Mouse (Mus musculus) urinary bladder, postnatal 25 days (tissue): ENCODE results near the gene Grhl1.
"Not testable (repeated sequence)": the region's sequence is repeated elsewhere in the genome, so short reads cannot be mapped to it uniquely, and the experiment has no call there.

ENCODE experiments used
- DNase-seq: peaks from one replicate; pipeline ENCODE4 v3.0.0; 2022; ENCODE audit warnings: low spot score

The Grhl1 gene

DNA sequence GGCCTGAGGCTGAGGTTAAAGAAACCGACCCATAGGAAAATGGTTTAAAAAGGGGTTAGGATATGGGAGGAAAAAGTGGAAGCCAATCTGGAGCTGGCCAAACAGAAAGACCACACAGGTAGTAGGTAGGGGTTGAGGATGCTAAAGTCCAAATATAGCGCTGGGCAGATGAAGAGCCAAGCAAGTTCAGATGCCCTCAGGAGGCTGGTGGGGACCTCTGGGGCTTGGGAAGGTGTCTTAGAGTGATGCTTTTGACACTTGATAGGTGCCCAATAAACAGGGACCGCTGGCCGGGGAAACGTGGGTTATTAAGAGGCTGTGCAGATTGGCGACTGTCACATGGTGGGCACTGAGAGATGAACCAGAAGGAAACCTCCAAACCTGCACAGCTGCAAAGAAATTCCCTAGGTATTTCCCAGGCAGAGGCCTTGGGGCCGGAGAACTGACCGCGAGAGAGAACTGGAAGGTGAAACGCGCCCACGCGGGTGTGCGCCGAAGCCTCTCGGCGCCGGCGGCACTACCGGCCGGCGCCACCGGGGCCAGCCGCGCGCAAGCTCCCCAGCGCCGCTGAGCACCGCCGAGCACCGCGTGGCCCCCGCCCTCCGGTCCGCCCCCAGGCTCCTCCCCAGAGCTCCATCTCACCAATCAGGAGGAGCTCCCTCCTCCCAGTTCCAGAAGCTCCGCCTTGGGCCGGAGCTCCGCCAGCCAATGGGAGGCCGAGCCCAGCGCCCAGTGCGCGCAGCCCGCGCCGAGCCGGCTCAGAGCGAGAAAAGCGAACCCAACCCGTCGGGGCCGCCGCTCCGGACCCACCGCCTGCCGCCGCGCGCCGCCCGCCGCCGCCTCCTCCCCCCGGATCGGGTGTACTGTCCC is at the start of gene Grhl1:
Grhl1 (plus strand) TSS at position 761 of the 870 bp plus-strand sequence.
- DNase-seq = peak; percentile 87

DNA sequence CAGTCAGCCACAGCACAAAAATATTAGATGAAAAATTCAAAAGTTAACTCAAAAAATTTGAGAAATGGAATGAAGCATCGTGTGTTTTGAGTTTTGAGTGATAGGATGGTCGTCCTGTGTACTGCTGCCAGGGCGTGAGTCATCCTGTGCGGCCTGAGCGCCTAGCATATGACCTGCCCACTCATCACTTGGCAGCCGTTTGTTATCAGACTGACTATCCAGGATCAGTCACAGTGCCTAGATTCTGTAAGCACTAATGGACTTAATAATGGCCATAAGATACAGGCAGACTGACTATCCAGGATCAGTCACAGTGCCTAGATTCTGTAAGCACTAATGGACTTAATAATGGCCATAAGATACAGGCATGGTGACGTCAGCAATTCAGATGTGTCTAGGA is 47.0 kb upstream of the Grhl1 start:
- DNase-seq = not testable (repeated sequence)

DNA sequence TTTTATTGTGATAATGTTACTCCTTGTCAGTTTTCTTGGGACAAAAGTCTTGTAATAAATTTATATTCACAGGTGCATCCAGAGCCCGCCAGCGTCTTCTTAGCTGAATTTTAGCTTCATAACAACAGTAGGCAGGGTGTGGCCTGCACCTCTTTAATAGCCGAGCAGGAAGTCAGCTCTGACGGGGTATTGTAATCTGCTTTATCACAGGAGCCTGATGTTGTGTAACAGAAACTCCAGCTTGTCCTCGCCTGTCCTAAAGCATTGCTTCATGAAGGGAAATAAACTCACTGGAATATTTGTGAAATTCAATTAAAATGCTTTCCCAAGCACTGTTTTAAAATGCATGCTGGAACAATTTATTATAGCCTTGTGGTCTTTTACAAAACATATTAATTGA is 35.7 kb upstream of the Grhl1 start:
- DNase-seq = no peak

DNA sequence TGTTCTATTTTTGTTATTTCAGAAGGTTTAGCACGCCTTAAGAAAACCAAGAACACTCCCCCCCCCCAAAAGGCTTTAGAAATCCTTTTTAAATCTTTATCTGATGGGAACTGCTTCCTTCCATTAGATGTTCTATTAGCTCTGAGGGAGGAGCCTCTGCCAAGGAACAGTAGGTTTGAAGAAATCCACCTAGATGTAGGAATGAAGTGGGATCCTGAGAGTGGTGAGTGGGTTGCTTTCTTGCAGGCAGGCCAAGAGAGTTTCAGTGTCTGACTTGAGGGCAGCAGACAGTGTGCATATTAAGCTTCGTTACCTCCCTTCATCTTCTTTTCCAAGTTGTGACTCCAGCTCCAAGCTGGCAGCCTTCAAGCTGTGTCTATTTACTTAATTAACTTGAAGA is 34.9 kb upstream of the Grhl1 start:
- no peak for DNase-seq

DNA sequence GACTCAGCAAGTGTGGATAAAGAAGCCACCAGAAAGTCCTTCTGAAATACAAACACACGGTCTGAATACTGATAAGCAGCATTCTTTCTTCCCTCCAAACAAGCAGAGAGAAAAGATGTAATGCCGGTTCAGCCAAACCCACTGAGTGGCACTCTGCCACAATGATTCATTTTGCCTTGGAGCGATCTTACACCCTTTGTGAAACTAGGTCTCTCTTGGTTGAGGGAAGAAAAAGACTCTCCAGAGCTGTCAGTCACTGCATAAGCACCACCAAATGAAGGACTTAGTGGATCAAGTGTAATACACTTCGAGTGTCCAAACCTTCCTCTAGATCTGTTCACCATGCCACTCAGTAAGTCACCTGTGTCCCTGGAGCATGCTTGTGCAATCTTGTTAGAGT is 34.1 kb upstream of the Grhl1 start:
- peak; percentile 45 for DNase-seq

DNA sequence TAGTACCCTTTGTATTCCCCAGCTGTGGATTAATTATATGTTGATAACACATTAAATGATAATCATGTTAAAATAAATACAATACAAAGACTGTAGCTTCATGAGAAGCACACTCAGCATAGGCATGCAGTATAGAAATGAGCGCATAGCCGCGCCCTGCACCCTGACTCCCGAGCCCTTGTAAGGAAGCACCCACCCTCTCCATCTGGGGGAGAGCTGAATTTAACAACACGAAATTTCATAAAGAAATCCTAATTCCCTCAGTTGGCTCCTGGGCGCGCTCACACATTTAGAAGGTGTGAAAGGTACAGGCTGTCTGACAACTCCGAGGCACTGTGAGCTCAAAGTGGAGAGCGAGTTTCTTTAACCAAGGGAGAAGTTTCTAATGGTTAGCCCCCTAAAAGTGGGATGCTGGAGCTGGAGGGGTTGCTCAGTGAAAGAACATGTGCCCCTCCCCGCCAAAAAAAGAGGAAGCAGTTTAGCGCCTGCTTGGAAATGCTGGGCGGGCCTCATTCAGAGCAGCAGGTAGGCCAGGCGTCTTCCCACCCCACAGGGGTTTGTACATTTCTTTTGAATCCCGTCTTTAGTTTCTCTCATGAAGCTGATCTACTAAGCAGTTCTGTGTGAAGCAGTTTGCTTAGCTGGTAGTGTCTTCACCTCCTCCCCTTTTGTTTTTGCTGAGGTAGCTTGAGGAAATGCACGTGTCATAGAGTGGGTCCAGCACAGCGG is 30.5 kb upstream of the Grhl1 start:
- no peak for DNase-seq

DNA sequence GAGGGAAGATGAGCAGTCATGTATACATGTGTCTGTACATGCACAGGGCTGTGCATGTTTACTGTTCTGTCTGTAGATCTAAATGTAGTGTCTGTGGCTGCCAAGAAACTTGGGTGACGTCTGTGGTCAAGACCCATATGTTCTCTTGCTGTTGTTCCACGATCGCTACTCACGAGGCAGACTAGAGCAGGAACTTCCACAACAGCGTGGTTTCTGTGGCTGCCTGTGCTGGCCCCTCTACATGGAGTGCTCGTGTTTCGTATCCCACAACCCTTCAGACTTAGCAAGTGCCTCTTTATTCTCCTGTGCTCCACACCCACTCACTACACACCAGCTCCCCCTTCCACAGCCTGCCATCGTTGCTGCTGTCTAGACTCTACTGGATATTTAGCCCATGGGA is 24.4 kb upstream of the Grhl1 start:
- DNase-seq = no peak

DNA sequence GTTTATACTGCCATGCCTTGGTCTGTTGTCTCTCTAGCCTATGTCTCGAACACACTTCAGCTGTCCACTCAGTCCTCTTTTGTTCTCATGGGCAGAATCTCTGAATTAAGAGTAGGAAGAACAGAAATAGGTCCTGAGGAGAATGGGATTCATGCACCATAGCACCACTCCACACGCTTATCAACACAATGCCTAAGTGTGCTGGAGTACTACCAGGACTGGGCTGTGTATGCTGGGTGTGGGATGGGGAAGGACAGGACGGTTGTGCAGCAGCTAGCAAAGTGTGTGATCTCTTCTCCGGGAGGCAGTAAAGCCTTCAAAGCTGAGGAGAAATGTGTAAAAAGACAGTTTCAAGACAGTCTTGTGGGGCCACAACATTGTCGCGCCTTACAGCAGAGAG is 23.2 kb upstream of the Grhl1 start:
- DNase-seq = no peak

DNA sequence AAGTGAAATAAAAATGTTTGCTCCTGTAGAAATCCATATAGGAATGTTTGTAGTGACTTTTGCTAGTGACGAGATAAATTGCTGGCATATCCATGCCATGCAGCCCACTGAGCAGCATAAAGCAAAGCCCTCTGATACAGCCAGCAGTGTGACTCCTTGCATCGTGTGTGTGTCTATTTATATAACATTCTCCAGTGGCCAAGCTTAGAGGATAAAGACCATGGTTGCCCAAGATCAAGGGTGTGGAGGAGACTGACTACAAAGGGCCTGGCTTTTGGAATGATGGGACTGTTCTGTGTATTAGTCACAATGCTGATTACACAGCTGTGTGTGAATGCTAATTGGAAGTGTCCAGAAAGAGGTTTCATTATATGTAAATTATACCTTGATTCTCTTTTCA is 19.6 kb upstream of the Grhl1 start:
- no peak for DNase-seq

DNA sequence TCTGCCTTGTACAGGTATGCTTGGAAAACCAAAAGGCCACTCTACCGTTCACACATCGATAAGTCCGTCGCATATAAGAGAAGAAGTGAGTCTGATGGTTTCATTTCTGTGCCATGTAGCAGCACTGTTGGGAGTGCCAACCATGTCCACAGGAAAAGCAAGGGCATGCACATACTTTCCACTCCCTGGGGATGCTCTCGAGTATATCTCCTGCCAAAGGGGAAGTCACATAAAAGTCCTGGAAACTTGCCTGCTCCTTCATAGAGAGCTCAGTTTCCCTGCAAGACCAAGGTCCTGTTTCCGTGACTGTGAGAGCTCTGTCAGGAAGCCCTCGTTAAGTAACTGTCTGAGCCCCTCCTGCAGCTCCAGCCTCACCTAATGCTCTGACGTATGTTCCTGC is 16.1 kb upstream of the Grhl1 start:
- no peak for DNase-seq

DNA sequence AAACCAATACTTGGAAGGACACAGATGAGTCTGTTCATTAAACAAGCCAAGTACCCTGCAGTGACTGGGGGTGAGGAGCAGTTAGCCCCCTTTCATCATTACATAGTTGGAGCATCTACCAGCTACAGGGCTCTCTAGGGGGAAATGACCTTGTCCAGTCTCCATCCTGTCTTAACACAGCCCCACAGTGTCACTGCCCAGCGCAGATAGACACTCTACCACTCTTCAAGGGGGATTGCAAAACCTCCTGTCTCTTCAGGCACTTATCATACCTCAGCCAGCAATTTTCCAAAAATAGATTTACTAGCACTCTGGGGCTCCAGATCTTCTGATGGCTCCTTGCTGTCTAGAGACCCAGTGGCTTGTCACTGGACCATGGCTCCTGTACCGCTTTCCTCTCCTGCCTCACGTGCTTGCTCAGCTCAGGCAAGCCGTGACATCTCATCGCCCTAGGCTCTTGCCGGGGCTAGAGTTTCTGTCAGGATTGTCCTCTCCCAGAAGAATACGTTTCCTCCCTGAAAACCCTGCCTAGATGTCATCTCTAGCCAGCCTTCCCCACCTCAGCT is 8.6 kb upstream of the Grhl1 start:
- no peak for DNase-seq

DNA sequence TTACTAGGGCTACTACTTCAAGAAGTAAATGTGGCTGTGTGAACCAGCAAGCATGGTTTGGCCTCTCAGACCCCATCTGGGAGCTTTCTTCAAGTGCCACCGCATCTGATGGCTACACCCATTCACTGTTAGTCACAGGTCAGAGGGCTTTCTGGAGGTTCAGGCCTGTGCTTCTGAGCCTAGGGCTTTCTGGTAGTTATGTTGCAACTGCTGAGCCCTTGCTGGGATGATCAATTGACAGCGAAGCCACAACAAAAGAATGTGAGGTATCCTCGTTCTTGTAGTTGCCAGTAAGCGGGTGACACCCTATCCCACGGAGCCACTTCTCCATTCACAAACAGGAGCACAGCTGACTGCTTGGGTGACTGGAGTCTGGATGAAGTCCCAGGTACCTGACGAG is 6.8 kb upstream of the Grhl1 start:
- DNase-seq = no peak

DNA sequence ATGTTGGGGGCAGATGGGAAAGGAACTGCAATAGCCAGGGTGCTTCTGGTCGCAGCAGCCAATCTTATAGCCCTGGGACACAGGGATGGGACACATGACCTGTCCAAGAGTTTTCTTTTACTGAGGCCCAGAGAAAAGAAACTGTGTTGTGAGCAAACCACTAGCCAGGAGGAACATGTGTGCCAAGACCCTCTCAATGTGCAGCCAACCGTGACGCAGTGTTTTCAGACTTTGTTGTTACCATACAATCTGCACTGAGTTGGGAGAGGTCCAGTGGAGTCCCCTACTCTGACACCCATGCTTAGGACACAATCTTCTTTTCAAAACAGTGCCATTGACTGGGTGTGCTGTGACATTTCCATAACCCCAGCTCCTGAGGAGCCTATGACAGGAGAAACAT is 4.5 kb upstream of the Grhl1 start:
- no peak for DNase-seq

DNA sequence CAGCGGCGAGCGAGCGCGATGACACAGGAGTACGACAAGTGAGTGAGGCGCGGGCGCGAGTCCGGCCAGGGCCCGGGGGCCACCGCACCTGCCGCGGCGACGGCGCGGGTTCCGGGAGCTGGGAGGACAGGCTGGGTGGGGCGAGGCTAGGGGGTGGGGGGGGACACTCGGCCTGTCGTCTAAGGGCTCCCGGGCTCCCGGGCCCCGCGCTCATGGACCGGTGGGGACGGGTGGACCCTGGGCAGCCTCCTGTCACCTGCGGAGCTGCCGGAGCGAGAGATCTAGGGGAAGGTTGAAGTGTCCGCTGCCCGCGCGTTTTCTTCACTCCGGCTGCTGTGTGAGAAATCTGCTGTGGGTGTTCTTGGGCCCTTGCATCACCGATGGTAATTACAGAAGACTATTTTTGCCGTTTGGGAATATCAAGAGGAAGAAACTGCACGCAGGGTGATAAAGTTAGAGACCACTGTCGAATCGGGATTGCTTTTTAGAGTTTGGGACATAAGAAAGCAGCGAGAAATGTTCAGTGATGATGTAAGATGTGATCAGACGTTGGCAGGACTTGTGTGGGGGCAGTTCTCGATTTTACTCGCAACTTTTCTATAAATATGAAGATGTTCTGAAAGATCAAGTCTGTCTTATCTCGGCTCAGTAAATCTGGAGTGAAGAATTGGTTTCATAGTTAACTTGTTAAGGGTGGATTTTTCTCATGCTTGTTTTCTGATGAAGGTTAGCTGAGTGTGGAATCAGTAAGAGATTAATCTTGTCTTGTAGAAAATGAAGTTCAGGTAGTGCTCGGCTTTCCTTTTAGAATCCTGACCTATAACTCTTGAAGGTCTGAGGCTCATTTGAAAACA is 565 bp downstream of the Grhl1 start:
- DNase-seq = no peak

DNA sequence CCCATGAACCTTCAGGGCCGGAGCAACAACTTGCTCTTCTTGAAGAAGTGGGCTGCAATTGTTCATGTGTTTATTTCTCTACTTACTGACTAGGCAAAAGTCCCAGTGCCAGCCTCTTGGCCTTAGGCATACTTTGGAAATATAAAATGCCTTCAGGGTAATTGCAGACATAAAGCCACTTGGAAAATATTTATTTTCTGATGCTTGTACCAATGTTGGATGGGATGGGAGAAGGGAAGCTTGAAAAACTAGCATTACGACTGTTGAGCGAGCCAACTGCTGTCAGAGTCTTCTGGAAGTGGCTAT is 1.1 kb downstream of the Grhl1 start:
- DNase-seq = no peak

DNA sequence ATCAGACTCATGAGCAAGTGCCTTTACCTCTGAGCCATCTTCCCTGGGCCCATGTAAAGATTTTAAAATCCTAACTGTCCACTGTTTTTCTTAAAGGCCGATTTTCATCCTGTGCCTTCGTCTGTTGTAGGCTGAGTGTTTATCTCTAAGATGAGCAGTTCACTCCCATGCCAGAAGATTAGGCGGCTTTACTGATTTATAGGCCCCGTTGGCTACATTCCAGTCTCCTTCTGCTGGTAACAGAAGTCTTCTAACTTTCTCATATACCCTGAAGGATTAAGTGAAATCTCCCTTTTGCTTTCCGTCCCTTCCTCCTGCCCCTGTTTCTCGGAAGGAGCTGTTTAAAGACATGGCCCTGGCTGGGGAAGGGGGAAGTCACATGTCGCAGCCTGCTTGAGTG is 2.8 kb downstream of the Grhl1 start:
- DNase-seq = no peak

DNA sequence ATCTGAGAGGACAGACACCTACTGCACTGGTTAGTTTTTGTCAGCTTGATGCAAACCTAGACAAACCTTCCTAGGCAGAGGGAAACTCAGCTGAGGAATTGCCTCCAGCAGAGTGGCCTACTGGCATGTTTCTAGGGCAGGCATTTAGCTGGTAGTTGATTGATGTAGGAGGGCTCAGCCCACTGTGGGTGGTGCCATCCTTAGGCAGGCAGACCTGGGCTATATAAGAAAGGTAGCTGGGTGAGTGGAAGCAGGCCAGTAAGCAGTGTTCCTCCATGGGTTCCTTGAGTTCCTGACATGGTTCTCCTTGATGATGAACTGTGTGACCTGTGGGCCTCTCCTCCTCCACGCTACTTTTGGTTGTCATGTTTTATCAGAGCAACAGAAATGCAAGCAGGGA is 8.4 kb downstream of the Grhl1 start:
- no peak for DNase-seq

DNA sequence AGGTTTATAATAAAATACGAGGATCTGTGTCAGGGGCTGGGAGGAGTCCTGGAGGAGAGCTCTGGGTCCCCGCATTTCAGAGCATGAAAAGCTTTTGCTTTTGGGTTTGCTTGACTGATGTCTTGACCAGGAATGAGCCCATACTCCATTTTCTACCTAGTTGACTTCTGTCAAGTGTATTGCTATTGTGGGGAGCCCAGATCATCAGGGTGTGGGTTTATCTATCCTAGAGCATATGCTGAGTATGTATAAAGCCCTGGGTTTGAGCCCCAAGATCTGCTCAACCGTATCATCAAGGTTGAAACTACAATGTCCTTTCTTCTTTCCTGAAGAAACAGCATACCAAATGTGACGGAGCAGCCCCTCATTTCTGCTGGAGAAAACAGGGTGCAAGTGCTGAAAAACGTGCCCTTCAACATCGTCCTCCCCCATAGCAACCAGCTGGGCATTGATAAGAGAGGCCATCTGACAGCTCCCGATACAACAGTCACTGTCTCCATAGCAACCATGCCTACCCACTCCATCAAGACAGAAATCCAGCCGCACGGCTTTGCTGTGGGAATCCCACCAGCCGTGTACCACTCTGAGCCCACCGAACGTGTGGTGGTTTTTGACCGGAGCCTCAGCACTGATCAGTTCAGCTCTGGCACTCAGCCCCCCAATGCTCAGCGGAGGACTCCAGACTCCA is 9.1 kb downstream of the Grhl1 start:
- no peak for DNase-seq

DNA sequence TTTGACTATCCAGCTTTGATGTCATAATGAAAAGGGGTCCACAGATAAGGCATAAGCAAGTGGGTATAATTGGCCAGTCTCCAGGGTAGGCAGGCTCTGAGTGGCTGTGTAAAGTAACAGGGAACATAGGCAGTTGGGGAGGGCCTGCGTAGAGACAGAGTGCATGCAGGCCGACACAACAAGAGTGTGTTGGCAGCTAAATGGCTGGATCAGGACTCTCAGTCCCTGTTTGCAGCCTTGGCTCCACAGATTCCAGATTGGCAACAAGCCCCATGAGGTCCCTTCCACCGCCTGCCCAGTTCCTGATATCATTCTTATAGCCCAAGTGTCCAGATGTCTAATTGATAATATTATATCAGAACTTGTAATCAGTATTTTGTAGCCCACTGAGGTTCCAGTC is 11.6 kb downstream of the Grhl1 start:
- no peak for DNase-seq

DNA sequence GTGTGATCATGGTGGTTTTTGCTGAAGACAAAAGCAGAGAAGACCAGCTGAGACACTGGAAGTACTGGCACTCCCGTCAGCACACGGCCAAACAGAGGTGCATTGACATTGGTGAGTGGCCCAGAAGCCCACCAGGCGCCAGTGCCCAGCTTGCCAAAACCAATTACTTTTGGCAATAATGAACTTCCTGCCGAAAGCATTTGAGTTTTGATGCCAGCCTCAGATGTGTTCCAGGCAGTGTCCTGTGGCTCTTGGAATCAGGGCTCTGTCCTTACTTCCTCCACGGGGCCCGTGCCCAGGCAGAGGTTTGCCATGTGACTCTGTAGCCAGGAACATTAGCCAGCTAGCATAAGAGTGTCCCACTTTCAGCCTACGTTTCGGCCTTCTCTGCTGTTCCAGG is 12.8 kb downstream of the Grhl1 start:
- DNase-seq = no peak

DNA sequence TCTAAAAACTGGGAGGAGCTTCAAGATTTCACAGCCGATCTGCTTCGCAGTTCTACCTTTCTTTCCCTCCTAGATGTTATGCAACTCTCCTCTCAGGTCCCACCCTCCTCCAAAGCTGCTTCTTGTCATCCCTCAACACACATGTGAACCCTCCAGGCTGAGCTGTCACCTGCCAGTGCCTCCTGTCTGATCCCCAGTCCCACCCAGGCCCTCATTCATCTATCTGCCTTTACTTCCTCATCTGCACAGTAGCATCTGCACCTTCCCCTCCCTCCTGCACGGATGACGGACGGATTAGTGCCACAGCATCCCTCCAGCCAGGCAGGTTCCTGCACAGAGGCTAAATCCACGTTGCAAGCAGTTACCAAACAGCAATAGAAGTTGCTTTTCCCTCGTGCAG is 14.1 kb downstream of the Grhl1 start:
- DNase-seq = no peak

DNA sequence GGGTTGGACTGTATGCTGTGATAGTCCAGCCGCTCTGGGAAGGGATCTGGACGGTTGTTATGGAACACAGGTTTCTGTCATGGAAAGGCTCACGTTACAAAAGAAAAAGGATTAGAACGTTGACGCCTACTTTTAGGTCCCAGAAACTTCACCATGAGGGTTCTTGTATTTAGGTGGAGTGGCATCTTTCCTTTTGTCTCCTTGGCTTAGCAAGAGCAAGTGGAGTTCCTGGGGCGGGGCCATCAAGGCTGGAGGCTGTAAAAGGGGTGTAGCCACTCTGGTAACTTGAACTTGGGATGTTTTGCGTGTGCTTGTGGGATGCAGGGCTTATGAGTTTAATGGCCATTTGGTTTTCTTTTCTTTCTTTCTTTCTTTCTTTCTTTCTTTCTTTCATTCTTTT is 18.3 kb downstream of the Grhl1 start:
- DNase-seq = no peak
